Comparison of ENCODE assay signal across 8 mouse cellular contexts in genomic region chr2:152349842-152350540, GRCm38 (mm10). TPM values are rescaled to one million over a fixed set of nuclear protein-coding genes. Genes with fewer than 3 reads are reported as not detected.
DNase-seq lines count a peak whose midpoint lies in the region; ATAC-seq and TF ChIP-seq lines count a peak whose summit lies in the region.

No protein-coding gene starts in this region.

- no peak overlapping the region for H3K9ac ChIP-seq in limb, embryonic 14.5 days (ENCODE audit: low read depth, low read length, severe bottlenecking)
- no peak overlapping the region for H3K9ac ChIP-seq in lung, embryonic 16.5 days (ENCODE audit: low read length)

- no peak overlapping the region for H3K27ac ChIP-seq in limb, embryonic 14.5 days (replicated peaks; ENCODE audit: low read depth, low read length)
- no peak overlapping the region for H3K27ac ChIP-seq in limb, embryonic 10.5 days
- H3K27ac ChIP-seq in lung, embryonic 16.5 days (ENCODE audit: low read length): no peak overlapping the region
- H3K27ac ChIP-seq in midbrain, embryonic 10.5 days (replicated peaks): no peak overlapping the region

- no peak for TF ChIP-seq CTCF in brain, embryonic 14.5 days (IDR thresholded peaks at IDR 0.05; ENCODE audit: borderline replicate concordance, extremely low read depth, insufficient read depth, insufficient read length)

- H3K4me1 ChIP-seq in limb, embryonic 14.5 days (ENCODE audit: control insufficient read depth, insufficient read depth, low read length): 0 out of 2 replicates have a peak, but pooled peaks cover 2% of the 10 kb centered on the region
- peaks cover 6% of the 10 kb centered on the region; the same call in 1 of the 2 replicates for H3K4me1 ChIP-seq in limb, embryonic 10.5 days
- peaks cover 5% of the 10 kb centered on the region; the same call in 1 of the 2 replicates for H3K4me1 ChIP-seq in lung, embryonic 16.5 days (replicated peaks; ENCODE audit: control insufficient read depth, insufficient read depth, low read length)
- no peaks in the 10 kb centered on the region for H3K4me1 ChIP-seq in midbrain, embryonic 10.5 days

- no peak overlapping the region for H3K4me3 ChIP-seq in limb, embryonic 14.5 days (replicated peaks; ENCODE audit: low read length)
- H3K4me3 ChIP-seq in limb, embryonic 10.5 days: no peak overlapping the region
- H3K4me3 ChIP-seq in lung, embryonic 16.5 days (ENCODE audit: low read length): no peak overlapping the region
- no peak overlapping the region for H3K4me3 ChIP-seq in midbrain, embryonic 10.5 days

- no peaks in the 10 kb centered on the region for H3K9me3 ChIP-seq in limb, embryonic 14.5 days (ENCODE audit: control insufficient read depth, low read length)
- no peaks in the 10 kb centered on the region for H3K9me3 ChIP-seq in limb, embryonic 10.5 days (replicated peaks)
- no peaks in the 10 kb centered on the region for H3K9me3 ChIP-seq in lung, embryonic 16.5 days (ENCODE audit: control insufficient read depth, low read length)
- no peaks in the 10 kb centered on the region for H3K9me3 ChIP-seq in midbrain, embryonic 10.5 days (replicated peaks)

- DNase-seq in limb, embryonic 14.5 days (ENCODE audit: low spot score): peak; percentile 85
- no peak for DNase-seq in limb, embryonic 10.5 days (ENCODE audit: low spot score)
- DNase-seq in brain, embryonic 14.5 days (ENCODE audit: low read depth): peak; percentile 66
- peak; percentile 51 for DNase-seq in kidney, adult 11 months
- no peak for DNase-seq in testis, postnatal 14 days (ENCODE audit: low spot score)
- no peak for DNase-seq in midbrain, embryonic 10.5 days (ENCODE audit: low spot score)
- no peak for DNase-seq in neural tube, embryonic 10.5 days (ENCODE audit: extremely low spot score, low spot score)

- peak; percentile 53; the same call in 1 of the 2 replicates for ATAC-seq in limb, embryonic 14.5 days (ENCODE audit: low FRiP score, low read depth)
- peak; percentile 76 for ATAC-seq in lung, embryonic 16.5 days (ENCODE audit: low read depth)

- no peaks in the 10 kb centered on the region for H3K36me3 ChIP-seq in limb, embryonic 14.5 days (ENCODE audit: control insufficient read depth, insufficient read depth, low read length)
- no peaks in the 10 kb centered on the region for H3K36me3 ChIP-seq in limb, embryonic 10.5 days
- no peaks in the 10 kb centered on the region for H3K36me3 ChIP-seq in lung, embryonic 16.5 days (ENCODE audit: control insufficient read depth, insufficient read depth, low read length)
- no peaks in the 10 kb centered on the region for H3K36me3 ChIP-seq in midbrain, embryonic 10.5 days

- H3K4me2 ChIP-seq in limb, embryonic 14.5 days (replicated peaks; ENCODE audit: low read depth, low read length, severe bottlenecking): no peak overlapping the region
- H3K4me2 ChIP-seq in lung, embryonic 16.5 days (ENCODE audit: low read depth, low read length): no peak overlapping the region

- TF ChIP-seq POLR2A in limb, embryonic 14.5 days (IDR thresholded peaks at IDR 0.05; ENCODE audit: borderline replicate concordance, extremely low read depth, insufficient read depth, insufficient read length): no peak
- no peak for TF ChIP-seq POLR2A in brain, embryonic 14.5 days (IDR thresholded peaks at IDR 0.05; ENCODE audit: borderline replicate concordance, extremely low read depth, insufficient read depth, insufficient read length, poor library complexity, severe bottlenecking)

- H3K27me3 ChIP-seq in limb, embryonic 14.5 days (ENCODE audit: control insufficient read depth, insufficient read depth, low read length): no peaks in the 10 kb centered on the region
- H3K27me3 ChIP-seq in limb, embryonic 10.5 days (ENCODE audit: low read depth, poor library complexity, severe bottlenecking): peaks cover 9% of the 10 kb centered on the region
- no peaks in the 10 kb centered on the region for H3K27me3 ChIP-seq in lung, embryonic 16.5 days (ENCODE audit: control insufficient read depth, insufficient read depth, low read depth, low read length)
- H3K27me3 ChIP-seq in midbrain, embryonic 10.5 days (ENCODE audit: low read depth, poor library complexity, severe bottlenecking): peaks cover 10% of the 10 kb centered on the region

- 89% methylated on average over 8 of the region's 8 CpGs for WGBS in limb, embryonic 14.5 days
- WGBS in limb, embryonic 10.5 days: 91% methylated on average over 8 of the region's 8 CpGs
- WGBS in lung, embryonic 16.5 days: 77% methylated on average over 8 of the region's 8 CpGs
- 91% methylated on average over 8 of the region's 8 CpGs for WGBS in midbrain, embryonic 10.5 days

RNA-seq across cellular contexts. Expression of gene Trib3, which starts 6.2 kb away (rescaled TPM):
- 0.77 and 0.99 TPM in 2 replicates for polyA plus RNA-seq in limb, embryonic 14.5 days (2012; rRNA removed)
- polyA plus RNA-seq in limb, embryonic 14.5 days (2014; fragmentation: Nextera tagmentation; extraction: Ambion mirVana): 1.2 and 1.4 TPM in 2 replicates
- 2.6 and 3.2 TPM in 2 replicates for polyA plus RNA-seq in limb, embryonic 10.5 days (2016; fragmentation: Nextera tagmentation; extraction: Ambion mirVana)
- polyA plus RNA-seq in brain, embryonic 14.5 days (2012; rRNA removed): 0.62 and 0.70 TPM in 2 replicates
- 5.0 and 5.2 TPM in 2 replicates for polyA plus RNA-seq in lung, embryonic 16.5 days (2015; fragmentation: Nextera tagmentation; extraction: Ambion mirVana)
- polyA plus RNA-seq in midbrain, embryonic 10.5 days (2016; fragmentation: Nextera tagmentation; extraction: Ambion mirVana): 2.2 and 2.8 TPM in 2 replicates

RNA-seq across cellular contexts. Expression of gene Rbck1, which starts 17.5 kb away (rescaled TPM):
- 219 and 287 TPM in 2 replicates for polyA plus RNA-seq in limb, embryonic 14.5 days (2012; rRNA removed)
- 89.5 and 94.1 TPM in 2 replicates for polyA plus RNA-seq in limb, embryonic 14.5 days (2014; fragmentation: Nextera tagmentation; extraction: Ambion mirVana)
- 85.8 and 92.6 TPM in 2 replicates for polyA plus RNA-seq in limb, embryonic 10.5 days (2016; fragmentation: Nextera tagmentation; extraction: Ambion mirVana)
- 246 and 256 TPM in 2 replicates for polyA plus RNA-seq in brain, embryonic 14.5 days (2012; rRNA removed)
- 88.1 and 92.0 TPM in 2 replicates for polyA plus RNA-seq in lung, embryonic 16.5 days (2015; fragmentation: Nextera tagmentation; extraction: Ambion mirVana)
- polyA plus RNA-seq in midbrain, embryonic 10.5 days (2016; fragmentation: Nextera tagmentation; extraction: Ambion mirVana): 92.2 and 101 TPM in 2 replicates

RNA-seq across cellular contexts. Expression of gene Nrsn2, which starts 26.4 kb away (rescaled TPM):
- polyA plus RNA-seq in limb, embryonic 14.5 days (2012; rRNA removed): 3.6 and 4.9 TPM in 2 replicates
- 2.5 and 2.7 TPM in 2 replicates for polyA plus RNA-seq in limb, embryonic 14.5 days (2014; fragmentation: Nextera tagmentation; extraction: Ambion mirVana)
- 0.59 and 1.4 TPM in 2 replicates for polyA plus RNA-seq in limb, embryonic 10.5 days (2016; fragmentation: Nextera tagmentation; extraction: Ambion mirVana)
- 25.8 and 33.1 TPM in 2 replicates for polyA plus RNA-seq in brain, embryonic 14.5 days (2012; rRNA removed)
- 0.40 and 0.62 TPM in 2 replicates for polyA plus RNA-seq in lung, embryonic 16.5 days (2015; fragmentation: Nextera tagmentation; extraction: Ambion mirVana)
- polyA plus RNA-seq in midbrain, embryonic 10.5 days (2016; fragmentation: Nextera tagmentation; extraction: Ambion mirVana): 1.3 and 3.7 TPM in 2 replicates

RNA-seq across cellular contexts. Expression of gene Sox12, which starts 47.9 kb away (rescaled TPM):
- 48.8 and 60.7 TPM in 2 replicates for polyA plus RNA-seq in limb, embryonic 14.5 days (2012; rRNA removed)
- polyA plus RNA-seq in limb, embryonic 14.5 days (2014; fragmentation: Nextera tagmentation; extraction: Ambion mirVana): 13.5 and 17.1 TPM in 2 replicates
- polyA plus RNA-seq in limb, embryonic 10.5 days (2016; fragmentation: Nextera tagmentation; extraction: Ambion mirVana): 9.9 and 11.8 TPM in 2 replicates
- polyA plus RNA-seq in brain, embryonic 14.5 days (2012; rRNA removed): 87.0 and 105 TPM in 2 replicates
- 7.4 and 8.1 TPM in 2 replicates for polyA plus RNA-seq in lung, embryonic 16.5 days (2015; fragmentation: Nextera tagmentation; extraction: Ambion mirVana)
- 8.6 and 9.2 TPM in 2 replicates for polyA plus RNA-seq in midbrain, embryonic 10.5 days (2016; fragmentation: Nextera tagmentation; extraction: Ambion mirVana)

RNA-seq across cellular contexts. Expression of gene Tbc1d20, which starts 56.4 kb away (rescaled TPM):
- 63.1 and 71.2 TPM in 2 replicates for polyA plus RNA-seq in limb, embryonic 14.5 days (2012; rRNA removed)
- 32.0 and 39.3 TPM in 2 replicates for polyA plus RNA-seq in limb, embryonic 14.5 days (2014; fragmentation: Nextera tagmentation; extraction: Ambion mirVana)
- polyA plus RNA-seq in limb, embryonic 10.5 days (2016; fragmentation: Nextera tagmentation; extraction: Ambion mirVana): 31.2 and 37.1 TPM in 2 replicates
- polyA plus RNA-seq in brain, embryonic 14.5 days (2012; rRNA removed): 39.4 and 41.5 TPM in 2 replicates
- polyA plus RNA-seq in lung, embryonic 16.5 days (2015; fragmentation: Nextera tagmentation; extraction: Ambion mirVana): 39.2 and 39.3 TPM in 2 replicates
- polyA plus RNA-seq in midbrain, embryonic 10.5 days (2016; fragmentation: Nextera tagmentation; extraction: Ambion mirVana): 29.2 and 30.3 TPM in 2 replicates

Comparison
In these comparisons a context has a peak if more than half of its experiments do, and no peak if none do; other contexts are left out.
1. DNase-seq: peak in limb, embryonic 14.5 days (single experiment), brain, embryonic 14.5 days (single experiment) and kidney, adult 11 months (single experiment); none in limb, embryonic 10.5 days (single experiment), testis, postnatal 14 days (single experiment), midbrain, embryonic 10.5 days (single experiment) and neural tube, embryonic 10.5 days (single experiment).